Mouse (Mus musculus) kidney, postnatal 25 days (tissue): ENCODE measurements around the gene Ulk1.
"Not testable (repeated sequence)": the region's sequence is repeated elsewhere in the genome, so short reads cannot be mapped to it uniquely, and the experiment has no call there.

Experiments used
- DNase-seq, 2 experiments: peaks; one replicate each; pipeline ENCODE4 v3.0.0; 2021; ENCODE audit warnings: mixed read lengths in 2 of 2

Gene Ulk1

DNA sequence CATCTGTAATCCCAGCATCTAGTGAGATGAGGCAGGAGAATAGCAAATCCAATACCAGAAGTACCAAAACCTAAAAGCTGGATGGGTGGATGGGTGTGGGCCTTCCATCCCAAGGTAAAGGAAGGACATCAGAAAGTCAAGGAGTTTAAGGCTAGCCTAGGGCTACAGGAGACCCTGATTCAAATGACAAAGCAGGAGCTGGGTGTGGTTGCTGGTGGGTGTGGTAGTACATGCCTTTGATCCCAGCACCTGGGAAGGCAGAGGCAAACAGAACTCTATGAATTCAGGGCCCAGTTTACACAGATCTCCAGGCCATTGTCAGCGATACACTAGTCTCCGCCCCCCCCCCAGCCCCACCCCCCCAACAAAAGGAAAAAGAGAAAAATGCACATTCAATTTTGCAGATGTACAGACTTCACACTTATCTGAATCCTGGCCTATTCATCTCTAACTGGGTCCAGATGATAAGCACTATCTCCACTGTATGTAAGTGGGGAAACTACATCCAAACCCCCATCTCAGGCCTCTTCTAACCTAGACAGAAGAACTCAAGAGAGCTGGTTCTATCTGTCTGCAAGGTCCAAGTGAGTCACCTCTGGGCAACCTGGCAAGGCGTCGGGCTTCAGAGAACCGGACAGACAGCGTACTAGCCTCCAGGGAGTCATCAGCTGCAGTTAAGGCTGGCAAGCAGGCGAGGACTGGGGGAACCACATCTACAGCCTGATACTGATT is 5.7 kb downstream of the Ulk1 start:
- no peak for DNase-seq

DNA sequence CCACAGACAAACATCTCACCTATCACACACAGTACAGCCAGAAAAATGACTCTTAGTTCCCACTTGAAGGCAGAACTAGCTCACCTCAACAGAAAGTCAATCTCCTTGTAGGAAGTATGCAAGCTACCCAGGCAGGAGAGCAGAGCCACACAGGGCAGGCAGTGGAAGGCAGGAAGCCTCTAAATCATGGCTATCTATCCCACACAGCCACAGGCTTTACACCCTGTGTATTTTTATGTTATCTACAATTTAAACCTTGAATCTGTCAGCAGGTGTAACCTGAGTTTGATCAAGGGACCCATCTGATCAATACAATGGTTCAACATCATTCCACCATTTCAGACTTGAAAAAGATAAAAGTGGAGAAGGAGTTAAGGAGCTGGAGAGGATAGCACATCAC is 7.1 kb downstream of the Ulk1 start:
- DNase-seq, result no peak

DNA sequence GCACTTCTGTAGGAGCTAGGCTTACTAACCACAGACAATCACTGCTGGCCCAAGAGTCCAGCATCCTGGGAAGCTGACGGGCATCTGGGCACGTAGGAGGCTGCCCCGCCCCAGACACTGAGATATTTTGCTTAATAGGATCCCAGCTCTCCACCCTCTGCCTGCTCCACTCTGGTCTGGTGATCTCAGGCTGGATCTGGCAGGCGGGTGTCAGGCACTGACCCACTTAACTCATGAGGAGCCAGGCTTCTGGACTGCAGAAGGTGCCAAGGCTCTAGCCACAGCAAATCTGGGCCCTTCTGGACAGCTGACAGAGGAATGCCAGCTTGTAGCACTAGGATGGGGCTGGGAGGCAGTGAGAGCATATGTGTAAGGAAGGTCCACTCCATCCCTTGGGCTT is 7.7 kb downstream of the Ulk1 start:
- DNase-seq, result peak; percentile 19 to 64

DNA sequence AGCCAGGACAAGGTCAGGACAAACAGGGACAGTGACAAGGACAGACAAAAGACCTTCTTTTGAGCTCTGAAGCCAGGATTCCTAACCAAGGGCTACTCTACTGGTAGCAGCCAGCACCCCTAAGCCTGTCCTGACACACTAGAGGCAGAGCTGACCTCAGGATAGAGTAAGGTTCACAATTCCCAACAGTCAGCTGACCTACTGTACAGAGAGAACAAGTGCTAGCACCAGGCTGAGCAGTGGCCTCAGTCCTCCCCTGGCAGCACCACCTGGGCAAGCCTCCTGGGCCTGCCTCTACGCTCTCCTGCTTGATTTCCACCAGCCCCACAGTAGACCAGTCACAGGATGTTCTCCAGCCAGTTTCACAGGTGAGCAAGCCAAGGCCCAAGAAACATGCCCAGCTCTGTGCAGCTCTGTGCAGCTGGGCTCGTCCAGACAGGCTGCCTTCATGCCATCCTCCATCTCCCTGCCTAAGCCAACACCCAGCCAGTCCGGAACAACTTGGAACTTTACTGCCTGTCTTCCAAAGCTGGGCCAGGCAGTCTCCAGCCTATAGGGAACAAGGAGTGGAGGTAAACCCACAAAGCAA is 8.8 kb downstream of the Ulk1 start:
- DNase-seq, result peak in 1 of 2 experiments; percentile 70

DNA sequence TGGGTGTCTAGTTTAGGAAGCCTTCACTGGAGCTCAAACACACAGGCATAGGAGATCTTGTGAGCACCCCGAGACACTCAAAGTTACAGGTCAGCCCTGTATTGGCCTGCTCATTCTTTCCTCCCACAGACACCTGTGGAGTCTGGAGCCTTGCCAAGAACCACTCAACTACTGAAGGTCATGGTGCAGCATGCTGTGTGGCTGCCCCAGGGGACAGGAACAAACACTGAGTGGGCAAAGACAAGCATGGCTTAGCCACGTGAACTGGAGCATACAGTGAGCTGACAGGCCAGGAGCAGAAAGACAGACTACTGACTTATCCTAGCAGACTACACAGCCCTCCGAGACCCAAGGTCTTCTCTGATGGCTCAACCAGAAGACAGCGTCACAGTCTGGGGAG is 12.2 kb downstream of the Ulk1 start:
- DNase-seq, result peak; percentile 82 to 91

DNA sequence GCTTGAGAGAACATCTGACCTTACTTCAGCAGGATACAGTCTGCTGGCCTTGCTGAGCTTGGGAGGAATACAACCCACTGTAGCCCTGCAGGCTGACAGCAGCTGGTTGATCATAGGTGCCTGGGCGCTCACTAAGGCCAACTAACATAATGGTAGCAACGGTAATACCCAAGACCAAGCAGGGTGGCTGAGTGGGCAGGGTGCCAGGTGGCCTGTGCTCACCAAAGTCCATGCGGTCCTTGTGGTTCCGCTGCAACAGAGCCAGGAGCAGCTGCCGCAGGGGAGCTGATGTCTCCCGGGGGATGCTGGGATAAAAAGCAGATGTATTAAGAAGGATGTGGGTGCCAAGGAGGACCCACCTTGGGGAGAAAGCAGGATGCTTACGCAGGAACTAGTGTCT is 15.5 kb downstream of the Ulk1 start:
- peak; percentile 80 to 89 for DNase-seq

DNA sequence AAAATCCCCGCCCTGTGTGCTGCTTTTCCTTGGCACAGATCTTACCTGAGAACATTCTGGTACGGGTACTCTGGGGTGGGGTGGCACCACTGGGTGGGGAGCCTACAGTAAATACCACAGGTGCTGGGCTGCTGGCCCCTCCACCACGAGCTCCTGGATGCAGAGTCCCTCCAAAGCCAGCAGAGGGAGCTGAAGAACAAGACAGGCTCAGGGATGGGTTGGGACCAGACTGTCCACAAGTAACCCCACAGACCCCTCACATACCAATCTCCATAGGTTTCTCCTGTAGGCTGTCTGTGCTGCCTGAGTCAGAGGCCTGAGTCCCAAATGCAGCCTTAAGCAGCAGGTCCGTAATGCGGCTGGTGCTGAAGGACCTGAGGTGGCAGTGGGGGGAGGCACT is 21.2 kb downstream of the Ulk1 start:
- DNase-seq, result peak; percentile 22 to 54

DNA sequence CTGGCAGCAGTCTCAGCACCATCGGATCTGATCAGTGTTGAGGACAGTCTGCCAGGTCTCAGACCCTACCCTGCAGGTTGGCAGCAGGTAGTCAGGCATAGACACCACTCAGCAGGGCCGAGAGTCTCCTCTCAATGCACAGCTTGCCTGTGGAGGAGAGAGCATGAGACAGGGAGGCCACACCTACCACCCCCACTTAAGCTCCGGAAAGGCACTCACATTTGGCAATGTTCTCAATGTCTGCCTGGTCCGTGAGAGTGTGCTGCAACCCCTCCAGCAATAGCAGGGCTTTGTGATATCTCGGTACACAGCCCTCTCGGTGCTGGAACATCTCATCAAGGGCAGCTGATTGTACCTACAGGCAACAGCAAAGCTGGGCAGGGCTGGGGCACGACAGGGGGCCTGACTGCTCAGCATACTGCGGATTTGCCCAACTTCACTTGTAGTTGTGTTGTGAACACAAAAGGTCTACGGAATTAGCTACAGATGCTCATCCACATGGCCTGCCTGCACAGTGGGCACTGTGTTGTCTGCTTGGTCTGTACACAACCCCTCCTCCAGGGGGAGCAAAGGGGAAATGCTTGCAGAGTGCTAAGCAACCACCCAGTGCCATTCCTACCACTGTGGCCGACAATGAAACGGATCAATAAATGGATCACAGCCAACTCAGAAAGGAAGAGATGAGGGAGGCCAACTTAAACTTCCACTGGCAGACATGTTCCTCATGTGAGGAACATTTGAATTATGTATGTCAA is 23.6 kb downstream of the Ulk1 start:
- no peak for DNase-seq

DNA sequence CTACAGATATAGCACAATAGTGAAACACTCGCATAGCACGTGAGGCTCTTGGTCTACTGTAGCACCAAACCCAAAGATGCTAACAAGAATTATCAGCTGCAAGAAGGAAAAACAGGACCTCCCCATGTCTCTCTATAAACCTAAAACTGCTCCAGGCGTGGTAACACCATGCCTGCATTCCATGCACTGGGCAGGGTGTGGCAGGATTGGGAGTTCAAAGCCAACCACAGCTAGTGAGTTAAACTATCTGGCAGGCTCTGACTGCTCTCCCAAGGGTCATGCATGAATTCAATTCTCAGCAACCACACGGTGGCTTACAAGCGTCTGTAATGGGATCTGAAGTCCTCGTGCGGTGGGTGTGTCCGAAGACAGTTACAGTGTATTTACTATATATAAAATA is 26.7 kb downstream of the Ulk1 start:
- DNase-seq, result no peak

DNA sequence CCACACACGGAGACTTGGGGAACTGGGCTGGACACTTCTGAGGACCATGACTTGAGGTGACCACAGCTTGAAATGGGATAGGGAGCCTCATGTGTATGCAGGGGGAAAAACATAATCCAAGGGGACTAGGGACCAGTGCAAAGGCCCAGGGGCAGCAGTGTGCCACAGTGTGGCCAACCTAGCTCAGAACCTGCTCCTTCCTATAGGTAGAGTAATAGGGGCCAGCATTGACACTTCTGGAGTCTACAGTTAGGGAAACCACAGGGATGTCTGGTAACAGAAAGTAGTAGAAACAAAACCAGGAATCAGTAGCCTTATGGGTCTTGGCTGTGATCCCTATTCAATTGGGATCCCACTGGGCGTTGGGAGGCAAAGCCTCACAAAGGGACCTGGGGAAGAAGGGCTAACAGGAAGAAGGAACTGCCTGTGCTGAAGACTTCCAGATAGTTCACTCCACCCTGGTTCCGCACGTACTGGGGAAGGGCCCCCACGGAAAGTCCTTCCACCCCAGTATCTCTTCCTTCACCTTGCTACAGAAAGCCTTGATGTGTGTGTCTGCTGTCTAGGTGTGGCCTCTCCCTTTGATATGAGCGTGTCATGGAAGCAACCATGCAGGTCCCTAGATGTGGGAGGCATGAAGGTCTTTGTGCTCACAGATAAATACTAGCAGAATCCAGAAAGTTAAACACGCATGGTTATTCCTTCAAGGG is 28.2 kb downstream of the Ulk1 start:
- DNase-seq, result no peak

DNA sequence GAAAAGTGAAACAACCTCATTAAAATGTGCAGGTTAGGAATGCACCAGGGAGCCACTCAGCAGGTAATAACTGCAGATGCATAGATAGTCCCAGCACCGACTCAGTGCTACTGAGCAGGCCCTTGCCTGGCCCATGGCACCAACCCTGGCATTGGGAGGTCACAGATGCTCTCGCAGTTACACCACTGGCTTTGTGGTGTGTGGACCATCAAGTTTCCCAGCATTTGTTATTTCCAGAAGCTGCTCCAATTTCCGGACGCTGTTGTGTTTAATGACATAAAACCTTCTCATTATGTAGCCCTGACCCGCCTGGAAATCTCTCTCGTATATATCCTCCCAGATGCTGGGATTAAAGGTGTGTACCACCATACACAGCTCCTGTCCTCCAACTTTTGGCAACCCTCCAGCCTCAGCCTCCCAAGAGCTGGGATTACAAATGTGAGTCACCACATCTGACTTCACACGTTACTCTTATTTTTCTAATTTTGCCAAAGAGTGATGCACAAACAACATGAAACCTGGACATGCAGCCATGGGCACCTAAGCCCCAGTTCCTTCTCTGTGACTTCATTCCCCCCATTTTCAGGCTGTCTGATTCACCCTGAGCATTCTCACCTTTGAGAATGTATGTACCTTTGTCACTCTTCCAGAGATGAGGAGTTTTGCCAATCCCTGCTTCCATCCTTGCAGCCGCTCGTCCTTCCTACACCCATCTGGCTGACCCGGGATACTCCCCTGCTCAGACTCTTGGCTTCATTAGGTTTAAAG is 29.0 kb downstream of the Ulk1 start:
- DNase-seq, result peak; percentile 25 to 48

DNA sequence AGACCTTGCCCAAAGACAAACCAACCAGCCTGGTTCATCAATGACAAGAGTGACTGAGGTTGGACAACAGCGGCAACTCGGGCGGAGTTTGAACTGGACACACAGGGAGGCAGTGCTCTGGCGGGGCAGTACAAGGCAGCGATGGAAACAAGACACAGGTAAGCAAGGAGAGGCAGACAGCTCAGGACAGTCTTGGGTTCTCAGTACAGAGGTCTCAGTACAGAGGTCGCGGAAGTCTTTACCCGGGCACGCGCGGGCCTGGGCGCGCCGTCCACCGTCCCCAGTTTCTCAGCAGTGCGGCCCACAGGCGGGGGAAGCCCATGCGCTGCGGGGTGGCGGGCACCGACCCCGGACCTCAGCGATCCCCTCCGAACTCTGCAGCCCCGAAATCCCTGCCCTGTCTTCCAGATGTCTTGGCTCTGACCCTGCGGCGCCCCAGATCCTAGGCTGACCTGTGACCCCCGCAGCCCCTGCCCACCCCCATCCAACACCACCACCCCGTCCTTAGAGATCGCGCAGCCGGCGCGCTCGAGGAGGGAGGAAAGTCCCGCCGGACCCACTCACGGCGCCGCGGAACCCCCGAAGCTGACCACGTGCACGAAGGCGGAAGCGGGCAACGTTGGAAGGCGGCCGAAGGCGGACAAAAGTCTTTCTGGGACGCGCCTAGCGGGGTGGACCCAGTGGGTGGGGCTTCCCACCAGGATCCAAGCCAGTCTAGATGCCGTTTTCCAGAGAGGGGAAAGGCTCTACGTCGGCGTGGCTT is 29.7 kb downstream of the Ulk1 start, which contains the start of gene Pus1:
Gene Pus1 (minus strand): TSS at position 662 of the 763 bp plus-strand sequence.
- peak; percentile 96 to 97 for DNase-seq

DNA sequence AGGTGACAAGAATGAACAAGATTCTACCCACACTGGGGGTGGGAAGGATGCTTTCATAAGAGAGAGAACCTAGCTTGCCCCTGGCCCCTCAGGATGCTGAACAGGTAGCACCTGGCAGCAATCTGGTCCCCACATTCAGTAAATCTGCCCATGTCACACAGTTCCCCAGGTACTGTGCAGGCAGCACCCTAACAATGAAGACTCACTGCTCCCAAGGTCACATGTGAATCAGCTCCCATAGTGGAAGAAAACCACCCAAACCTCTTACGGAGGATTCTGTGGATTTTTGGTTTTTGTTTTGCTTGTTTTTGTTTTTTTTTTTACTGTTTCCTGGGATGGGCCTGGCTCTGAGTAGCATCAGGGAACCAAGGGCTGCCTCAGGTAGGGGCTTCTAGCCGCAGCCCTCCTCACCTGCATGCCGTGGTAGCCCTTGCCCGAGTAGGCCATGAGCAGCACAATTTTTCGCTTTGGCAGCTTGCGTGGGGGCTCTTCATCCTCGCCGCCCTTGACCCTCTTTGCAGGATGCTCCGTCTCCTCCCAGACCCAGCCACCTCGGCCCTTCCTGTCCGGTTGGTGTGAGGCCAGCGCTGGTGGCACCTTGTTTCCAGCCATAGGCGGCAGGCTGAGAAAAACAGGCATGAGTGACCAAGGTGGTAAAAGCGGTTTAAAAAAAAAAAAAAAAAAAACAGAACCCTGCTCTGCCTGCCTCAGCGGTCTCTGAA is 30.5 kb downstream of the Ulk1 start:
- DNase-seq, result peak in 1 of 2 experiments; percentile 43

DNA sequence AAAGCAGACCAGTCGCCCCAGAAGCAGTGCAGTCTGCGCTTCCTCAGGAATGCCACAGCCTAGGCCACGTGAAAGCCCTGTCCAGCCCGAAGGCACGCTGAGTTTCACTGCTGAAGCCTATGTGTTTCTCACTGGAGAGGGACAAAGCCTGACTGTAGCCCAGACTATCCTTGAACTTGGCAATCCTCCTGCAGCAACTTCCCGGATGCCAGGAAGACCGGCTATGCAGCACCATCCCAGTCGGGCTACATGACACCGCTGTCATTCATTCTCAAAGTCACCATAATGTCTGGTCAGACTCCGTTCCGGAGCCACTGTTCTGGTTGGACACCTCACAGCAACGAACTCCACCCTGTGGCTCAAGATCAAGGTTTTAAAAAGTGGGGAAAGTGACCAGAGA is 31.6 kb downstream of the Ulk1 start:
- no peak for DNase-seq

DNA sequence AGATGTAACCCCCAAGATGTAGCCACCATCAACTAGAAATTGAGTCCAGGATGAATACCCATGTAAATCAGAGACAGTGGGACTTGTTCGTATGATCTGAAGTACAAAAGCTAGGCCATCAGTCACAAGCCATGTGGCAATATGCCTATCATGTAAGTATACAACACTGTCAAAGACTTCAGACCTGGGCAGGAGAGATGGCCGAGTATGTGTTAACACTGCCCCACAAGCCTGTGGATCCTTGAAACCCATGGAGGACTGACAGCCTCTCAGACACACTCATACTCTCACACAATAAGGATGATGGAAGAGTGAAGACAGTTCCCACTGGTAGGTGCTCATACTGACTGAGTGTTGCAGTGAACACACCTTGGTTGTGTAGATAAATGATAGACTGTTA is 33.8 kb downstream of the Ulk1 start:
- no peak for DNase-seq

DNA sequence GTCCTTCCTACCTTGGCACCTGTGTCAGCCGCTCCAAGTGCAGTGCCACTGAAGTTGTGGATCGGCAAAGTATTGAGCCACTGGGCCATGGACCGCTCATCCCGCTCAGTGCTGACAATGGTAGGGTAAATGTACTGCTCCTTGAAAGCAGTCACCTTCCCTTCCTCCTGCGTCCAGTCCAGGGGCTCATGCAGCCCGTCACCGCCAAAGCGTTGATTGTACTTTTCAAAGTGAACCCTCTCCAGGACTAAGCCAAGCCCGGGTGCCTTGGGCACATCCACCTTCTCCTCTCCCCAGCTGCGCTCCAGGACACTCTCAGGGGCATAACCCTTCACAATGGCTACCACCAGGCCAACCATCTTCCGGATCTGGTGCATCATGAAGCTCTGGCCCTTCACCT is 35.4 kb downstream of the Ulk1 start:
- no peak for DNase-seq

DNA sequence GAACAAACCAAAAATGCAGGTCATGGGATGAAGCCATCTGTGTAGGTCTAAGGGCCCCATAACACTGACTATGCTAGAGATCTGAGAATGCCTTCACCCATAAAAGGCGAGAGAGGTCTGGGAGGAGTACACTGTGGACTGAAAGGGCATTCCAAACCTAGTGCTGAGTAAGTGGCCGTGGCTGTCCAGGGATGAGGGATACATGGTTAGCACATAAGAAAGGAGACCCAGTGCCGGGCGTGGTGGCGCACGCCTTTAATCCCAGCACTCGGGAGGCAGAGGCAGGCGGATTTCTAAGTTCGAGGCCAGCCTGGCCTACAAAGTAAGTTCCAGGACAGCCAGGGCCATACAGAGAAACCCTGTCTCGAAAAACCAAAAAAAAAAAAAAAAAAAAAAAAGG is 37.0 kb downstream of the Ulk1 start:
- not testable (repeated sequence) for DNase-seq

DNA sequence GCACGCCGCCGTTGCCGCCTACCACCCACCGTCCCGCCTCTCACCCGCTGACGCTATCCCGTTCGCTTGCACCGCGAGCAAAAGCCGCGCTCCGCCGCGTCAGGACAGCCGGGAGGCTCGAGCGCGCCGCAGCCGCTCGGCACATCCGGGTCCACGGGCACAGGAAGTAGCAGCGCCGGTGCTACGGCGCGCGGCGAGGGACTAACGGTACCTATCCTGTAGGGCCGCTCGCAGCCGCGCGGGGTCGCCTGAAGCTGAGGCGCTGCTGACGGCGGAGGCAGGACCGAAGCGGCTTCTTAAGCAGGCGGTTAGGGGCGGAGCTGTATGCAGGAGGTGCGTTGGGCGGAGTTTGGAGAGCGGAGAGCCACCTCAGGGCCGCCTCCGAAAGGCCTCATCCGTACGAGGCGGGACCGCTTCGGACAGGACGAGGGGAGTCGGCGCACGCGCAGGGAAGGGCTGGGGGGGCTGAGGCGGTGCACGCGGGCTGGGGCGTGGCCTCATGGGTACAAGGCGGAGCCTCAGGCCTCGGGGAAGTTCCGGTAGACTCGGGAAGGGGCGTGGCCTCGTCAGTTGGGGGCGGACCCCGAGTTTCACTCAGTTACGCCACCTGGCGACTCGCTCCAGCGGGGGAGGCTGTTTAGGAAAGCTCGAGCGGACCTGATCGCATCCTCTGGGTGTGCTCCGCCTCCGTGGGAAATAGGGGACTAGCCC is 39.3 kb downstream of the Ulk1 start, which contains the start of gene Ep400:
Gene Ep400 (minus strand): TSS at position 270 of the 711 bp plus-strand sequence.
- peak; percentile 100 for DNase-seq

DNA sequence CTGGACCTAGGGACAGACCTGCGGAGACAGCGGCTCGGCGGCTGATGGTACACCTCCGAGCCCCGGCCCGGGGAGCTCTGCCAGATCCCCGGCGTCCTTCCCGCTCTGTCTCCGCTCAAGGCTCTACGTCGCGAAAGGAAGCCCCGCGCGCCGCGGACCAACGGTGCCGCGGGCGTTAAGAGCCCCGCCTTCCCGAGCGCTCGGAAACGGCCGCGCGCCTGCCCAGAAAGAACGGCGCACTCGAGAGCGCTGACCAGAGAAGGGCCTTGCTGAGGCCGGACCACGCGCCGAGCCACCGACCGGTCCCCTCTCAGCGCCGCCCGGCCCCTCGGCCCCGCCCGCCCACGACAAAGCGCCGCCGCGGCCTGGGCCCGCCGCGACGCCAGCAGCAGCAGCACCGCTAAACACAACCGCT is 39.9 kb downstream of the Ulk1 start:
- DNase-seq, result no peak

DNA sequence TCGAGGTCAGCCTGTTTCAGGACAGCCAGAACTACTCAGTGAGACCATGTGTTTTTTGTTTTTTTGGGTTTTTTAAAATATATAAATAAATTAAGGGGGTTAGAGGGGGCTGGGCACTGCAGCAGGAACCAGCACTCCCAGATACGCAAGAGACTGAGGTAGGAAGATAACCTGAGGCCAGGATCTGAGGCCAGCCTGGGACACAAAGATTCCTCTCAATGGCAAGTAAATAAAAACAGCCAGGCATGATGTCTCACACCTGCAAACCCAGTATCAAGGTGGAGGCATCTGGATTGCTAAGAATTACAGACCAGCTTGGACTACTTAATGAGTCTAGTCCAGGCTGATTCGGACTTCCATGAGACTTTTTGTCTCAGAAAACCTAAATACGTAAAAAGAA is 40.6 kb downstream of the Ulk1 start:
- no peak for DNase-seq
